Mouse (Mus musculus) heart, postnatal 14 days (tissue): Measurements from ENCODE around the gene Scp2. TPM values are rescaled to one million over a fixed set of nuclear protein-coding genes. Genes with fewer than 3 reads are reported as not detected.
A peak's percentile ranks its signal among the peaks of the same experiment; 100 is the strongest.
"Not testable (repeated sequence)": the region's sequence is repeated elsewhere in the genome, so short reads cannot be mapped to it uniquely, and the experiment has no call there.

ENCODE experiments used
- DNase-seq, 2 experiments: peaks; one replicate each; pipeline ENCODE4 v3.0.0; 2021 to 2022
- intact Hi-C: fragments of 180-260 bp; cut with DNase I; formaldehyde crosslinking; loops from one replicate; pipeline ENCODE4 v1.15.1; 2025
- total RNA-seq, 2 experiments: library from RNA; stranded (reverse); gene quantifications; 2 replicates each; pipeline ENCODE4 v1.2.3; 2021

Scp2 gene
- total RNA-seq, 2 experiments from 2014 or later, result 227 to 235 TPM

- intact Hi-C loops, result no loop called here
- DNase-seq, result no peak
Observed at GRCm38 (mm10) chr4:108116466-108116865, 28.3 kb downstream of the Scp2 start.

- intact Hi-C loops, result no loop called here
- DNase-seq, result no peak
Observed at GRCm38 (mm10) chr4:108110706-108111105, 34.1 kb downstream of the Scp2 start.

DNA sequence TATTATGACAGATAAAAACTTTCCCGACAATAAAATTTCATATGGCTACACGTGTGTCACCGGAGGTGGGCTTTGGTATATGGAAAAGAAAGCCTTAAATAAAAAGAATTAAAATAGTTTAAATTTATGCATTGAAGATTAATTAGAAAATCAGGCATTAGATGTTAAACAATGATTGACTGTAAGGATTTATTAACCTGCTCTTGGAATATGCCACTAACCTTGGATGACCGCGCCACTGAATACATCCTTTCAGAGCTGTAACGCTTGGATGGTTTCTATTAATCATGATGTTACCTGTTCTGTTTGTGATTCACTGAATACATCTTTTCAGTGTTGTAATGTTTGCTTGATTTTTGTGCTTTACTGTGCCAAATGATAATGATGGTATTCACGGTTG, 35.1 kb downstream of the Scp2 start:
- intact Hi-C loops, result no loop called here
- no peak for DNase-seq

GRCm38 (mm10) chr4:108096345-108096744, 48.5 kb downstream of the Scp2 start, which contains the start of gene Podn:
Gene Podn (minus strand): TSS chr4:108096445.
- intact Hi-C loops, result no loop called here
- no peak for DNase-seq

- intact Hi-C loops, result no loop called here
- DNase-seq, result no peak
Observed at GRCm38 (mm10) chr4:108092741-108093397, 51.9 kb downstream of the Scp2 start.

GRCm38 (mm10) chr4:108083993-108084392, 60.8 kb downstream of the Scp2 start:
- intact Hi-C loops, result no loop called here
- no peak for DNase-seq

DNA sequence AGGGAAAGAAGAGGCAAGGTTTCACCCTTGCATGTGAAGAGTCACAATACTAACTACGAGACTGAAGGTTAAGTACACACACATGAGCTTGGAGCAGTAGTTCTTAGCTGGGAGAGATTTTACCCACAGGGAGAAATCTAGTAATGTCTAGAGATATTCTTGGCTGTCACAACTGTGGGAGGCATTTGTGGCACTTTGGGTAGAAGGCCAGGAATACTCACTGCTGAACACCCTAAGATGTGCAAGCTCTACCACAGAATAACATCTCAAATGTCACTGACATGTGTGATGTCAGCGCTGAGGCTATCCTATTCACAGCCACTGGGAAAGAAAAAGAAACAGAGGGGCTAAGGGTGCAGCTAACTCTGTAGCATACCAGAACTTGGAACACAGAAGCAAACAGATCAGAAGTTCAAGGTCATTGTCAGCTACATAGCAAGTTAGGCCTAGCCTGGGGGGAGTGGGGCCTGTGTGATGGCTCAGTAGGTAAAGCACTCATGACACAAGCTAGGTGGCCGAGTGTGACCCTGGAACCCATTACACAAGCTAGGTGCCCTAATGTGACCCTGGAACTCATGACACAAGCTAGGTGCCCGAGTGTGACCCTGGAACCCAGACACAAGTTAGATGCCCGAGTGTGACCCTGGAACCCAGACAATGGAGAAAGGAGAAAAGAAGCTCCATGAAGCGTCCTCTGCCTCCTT, 61.6 kb downstream of the Scp2 start:
- no peak for DNase-seq
- intact Hi-C loops, result no loop called here

DNA sequence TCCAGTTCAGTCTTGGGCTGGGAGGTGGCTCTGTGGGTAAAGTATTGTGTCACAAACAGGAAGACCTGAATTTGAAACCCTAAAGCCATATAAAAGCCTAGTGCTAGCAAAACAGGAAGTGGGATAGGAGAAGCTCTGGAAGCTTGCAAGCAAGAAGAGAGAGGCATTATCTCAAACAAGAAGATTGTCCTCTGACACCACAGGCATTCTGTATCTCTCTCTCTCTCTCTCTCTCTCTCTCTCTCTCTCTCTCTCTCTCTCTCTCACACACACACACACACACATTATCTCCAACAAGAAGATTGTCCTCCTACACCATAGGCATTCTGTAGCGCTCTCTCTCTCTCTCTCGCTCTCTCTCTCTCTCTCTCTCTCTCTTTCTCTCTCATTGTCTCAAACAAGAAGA, 62.4 kb downstream of the Scp2 start:
- intact Hi-C loops, result no loop called here

GRCm38 (mm10) chr4:108080876-108081275, 63.9 kb downstream of the Scp2 start:
- intact Hi-C loops, result no loop called here
- no peak for DNase-seq

More for the DNA sequence above, 62.4 kb downstream of the Scp2 start:
- DNase-seq, result no peak

DNA sequence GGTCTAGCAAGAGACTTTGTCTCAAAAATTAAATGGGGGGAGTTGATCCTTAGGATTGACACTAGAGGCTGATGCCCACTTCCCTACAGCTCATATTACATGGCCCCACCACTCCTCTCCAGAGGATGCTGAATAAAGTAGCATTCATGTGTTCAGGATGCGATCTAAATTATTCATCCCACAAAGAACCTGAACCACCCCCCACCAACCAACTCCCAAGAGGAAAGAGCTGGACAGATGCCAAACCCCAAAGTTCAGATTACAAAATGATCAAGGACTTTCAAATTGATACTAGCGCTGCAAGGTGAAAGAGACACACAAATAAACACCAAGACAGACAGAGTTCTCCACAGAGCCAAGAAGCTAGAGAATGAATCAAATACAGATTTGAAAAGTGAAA, 65.0 kb downstream of the Scp2 start:
- no peak for DNase-seq
- intact Hi-C loops, result no loop called here

- DNase-seq, intact Hi-C loops: not testable (repeated sequence)
Observed at GRCm38 (mm10) chr4:108079191-108079590, 65.6 kb downstream of the Scp2 start.

GRCm38 (mm10) chr4:108077224-108077955, 67.4 kb downstream of the Scp2 start:
- no peak for DNase-seq
- intact Hi-C loops, result no loop called here

DNA sequence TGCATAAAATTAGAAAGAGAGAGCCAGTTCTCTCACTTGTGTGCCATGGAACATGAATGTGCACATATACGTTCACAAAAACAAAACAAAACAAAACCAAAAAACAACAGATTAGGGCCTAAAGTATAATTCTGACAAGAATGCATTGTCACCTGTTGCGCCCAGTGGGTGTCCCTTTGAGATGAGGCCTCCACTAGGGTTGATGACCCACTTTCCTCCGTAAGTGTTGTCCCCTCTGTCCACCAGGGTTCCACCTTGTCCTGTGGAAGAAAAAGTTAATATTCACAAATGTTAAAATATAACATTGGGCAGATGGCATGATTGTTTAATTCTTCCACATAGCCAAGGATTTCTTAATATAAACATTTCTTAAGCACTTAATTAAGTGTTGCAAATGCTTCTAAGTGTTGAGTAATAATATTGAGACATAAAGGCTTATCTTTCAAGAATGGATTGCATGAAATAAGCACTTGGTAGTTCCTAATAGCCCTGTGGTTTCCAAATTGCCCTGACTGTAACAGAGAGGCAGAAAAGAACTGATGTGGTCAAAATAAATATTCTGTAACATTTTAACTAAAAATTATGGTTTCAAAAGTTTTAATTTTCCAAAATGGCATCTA, 70.5 kb downstream of the Scp2 start:
- intact Hi-C loops, result no loop called here
- DNase-seq, result no peak

GRCm38 (mm10) chr4:108072086-108072485, 72.7 kb downstream of the Scp2 start:
- no peak for DNase-seq
- intact Hi-C loops, result no loop called here

DNA sequence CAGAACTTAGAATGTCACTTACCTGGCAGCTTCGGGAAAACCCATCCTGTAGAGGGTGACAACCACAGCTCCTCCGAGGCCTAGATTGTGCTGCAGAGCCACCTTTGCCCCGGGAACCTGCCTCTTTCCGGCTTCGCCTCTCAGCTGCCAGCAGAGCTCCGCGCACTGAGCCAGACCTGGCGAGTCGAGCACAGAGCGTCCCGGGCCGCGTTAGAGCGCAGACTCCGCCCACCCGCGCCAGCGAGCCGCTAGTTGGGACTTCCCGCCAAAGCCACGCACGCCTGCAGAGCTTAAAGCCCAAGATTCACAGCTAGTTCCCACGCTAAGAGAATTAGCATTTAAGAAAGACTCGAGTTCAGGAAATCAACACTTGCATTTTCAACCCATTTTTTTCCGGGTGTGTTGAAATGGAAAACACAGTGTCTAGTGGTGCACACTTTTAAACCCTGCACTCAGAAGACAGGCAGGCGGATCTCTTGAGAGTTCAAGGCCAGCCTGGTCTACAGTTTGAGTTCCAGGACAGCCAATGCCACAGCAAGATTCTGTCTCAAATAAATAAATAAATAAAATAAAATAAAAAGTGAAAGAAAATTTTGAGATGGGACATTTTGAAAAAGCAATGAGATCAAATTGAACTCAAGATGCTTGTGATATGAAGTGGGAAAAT, 73.4 kb downstream of the Scp2 start:
- intact Hi-C loops, result no loop called here
- DNase-seq, result peak; percentile 96 to 97

DNA sequence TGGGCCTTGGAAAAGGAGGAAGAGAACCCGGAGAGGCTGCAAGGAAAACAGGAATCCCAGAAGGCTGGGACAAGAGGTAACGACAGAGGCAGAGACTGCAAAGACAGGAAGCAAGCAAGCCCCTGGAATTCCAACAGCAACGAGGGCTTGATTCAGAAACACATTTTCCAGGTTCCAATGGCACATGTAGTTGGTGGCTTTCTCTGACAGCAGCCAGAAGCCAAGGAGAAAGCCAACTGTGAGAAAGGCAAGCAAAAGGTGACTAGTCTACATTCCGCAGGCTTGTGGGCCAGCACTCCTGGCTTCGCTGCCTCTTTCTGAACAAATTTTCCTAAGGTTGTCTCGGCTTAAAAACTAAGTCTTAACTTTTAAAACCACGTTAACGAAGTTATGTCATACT, 74.1 kb downstream of the Scp2 start:
- intact Hi-C loops, result no loop called here
- no peak for DNase-seq

DNA sequence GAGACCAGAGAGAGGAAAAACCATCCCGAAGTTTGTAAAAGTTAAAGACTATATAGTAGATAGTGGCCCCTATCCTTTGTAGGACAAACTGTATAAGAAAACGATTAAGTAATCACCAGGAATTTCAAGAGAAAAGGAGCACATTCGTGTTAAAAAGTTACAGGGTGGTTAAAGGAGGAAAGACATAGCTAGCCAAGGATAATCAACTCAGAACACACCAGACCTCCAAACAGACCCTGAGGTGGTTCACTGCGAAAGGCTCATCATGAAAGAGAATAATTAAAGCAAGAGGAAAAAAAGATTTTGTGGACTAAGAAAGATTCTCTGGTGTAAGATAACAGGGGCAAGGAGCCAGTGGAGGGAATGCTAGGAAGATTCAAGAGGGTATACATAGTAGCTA, 74.5 kb downstream of the Scp2 start:
- DNase-seq, result no peak
- intact Hi-C loops, result no loop called here

GRCm38 (mm10) chr4:108068081-108068480, 76.7 kb downstream of the Scp2 start:
- no peak for DNase-seq
- intact Hi-C loops, result no loop called here

DNA sequence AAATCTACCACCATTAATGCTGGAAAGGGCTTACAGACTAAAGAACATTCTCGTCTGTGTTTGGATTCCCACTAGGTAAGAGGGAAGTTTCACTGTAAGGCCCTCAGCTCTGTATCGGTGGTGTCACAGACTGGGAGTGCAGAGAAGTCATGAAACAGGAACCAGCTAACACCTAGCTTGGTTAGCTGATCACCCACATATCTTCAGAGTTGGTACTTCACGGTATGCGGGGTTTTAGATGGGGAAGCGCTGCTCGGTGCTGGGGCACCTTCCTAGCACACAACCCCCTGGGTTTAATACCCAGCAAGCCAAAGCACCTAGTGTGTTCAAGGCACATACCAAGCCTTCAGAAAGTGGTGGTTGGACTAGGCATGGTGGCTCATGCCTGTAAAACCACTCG, 77.5 kb downstream of the Scp2 start:
- no peak for DNase-seq
- intact Hi-C loops, result no loop called here

DNA sequence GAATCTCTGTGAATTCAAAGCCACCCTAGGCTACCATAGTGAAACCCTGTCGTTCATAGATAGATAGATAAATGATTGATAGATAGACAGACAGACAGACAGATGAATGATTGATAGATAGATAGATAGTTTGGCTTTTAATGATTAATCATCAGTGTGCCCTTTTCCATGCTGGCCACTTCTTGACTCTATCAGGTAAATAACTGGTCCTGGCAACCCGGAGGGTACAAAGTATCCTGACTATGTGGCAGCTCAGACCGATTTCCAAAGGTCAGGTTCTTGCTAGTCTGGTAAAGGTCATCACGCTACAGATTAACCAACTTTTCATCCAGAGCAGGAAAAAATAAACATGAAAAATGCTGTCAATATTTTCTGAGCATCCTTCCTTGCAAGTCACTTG, 78.2 kb downstream of the Scp2 start:
- intact Hi-C loops, result no loop called here
- no peak for DNase-seq
